Mouse (Mus musculus): ENCODE results near the gene Cdr2l. TPM values are rescaled to one million over a fixed set of nuclear protein-coding genes. Genes with fewer than 3 reads are reported as not detected.

Gene Cdr2l
- total and polyA plus RNA-seq, 2 experiments = 1.4 to 2.7 TPM

GRCm38 (mm10) chr11:115423091-115423490, 41.4 kb downstream of the Cdr2l start:
- no peak for DNase-seq (ENCODE audit: extremely low read depth, low read depth, low spot score)
- Histone ChIP-seq H3K27ac (replicated peaks; ENCODE audit: insufficient read depth, low read depth, low read length) (no peak overlapping the region), H3K79me2 (ENCODE audit: control insufficient read depth, insufficient read depth, low read length) (peaks cover 6% of the 10 kb centered on the region; the same call in 1 of the 2 replicates), H3K4me1 (ENCODE audit: control insufficient read depth, insufficient read depth, low read length) (peaks cover 13% of the 10 kb centered on the region), H3K36me3 (ENCODE audit: control insufficient read depth, insufficient read depth, low read length) (peaks cover 6% of the 10 kb centered on the region; the same call in 1 of the 2 replicates), H3K9ac (ENCODE audit: low read depth, low read length) (no peak overlapping the region), H3K27me3 (ENCODE audit: control insufficient read depth, insufficient read depth, low read length) (no peaks in the 10 kb centered on the region), H3K4me3 (ENCODE audit: insufficient read depth, low read depth, low read length) (no peak overlapping the region)
- TF ChIP-seq CTCF (IDR thresholded peaks at IDR 0.05; ENCODE audit: low read depth, low read length) (no peak), POLR2A (IDR thresholded peaks at IDR 0.05; ENCODE audit: extremely low read depth, insufficient read depth, low read length) (no peak)
- 86% methylated on average over 3 of the region's 3 CpGs for WGBS

- 88% methylated on average over 7 of the region's 7 CpGs for WGBS
- TF ChIP-seq CTCF (IDR thresholded peaks at IDR 0.05; ENCODE audit: low read depth, low read length) = no peak
- TF ChIP-seq POLR2A (IDR thresholded peaks at IDR 0.05; ENCODE audit: extremely low read depth, insufficient read depth, low read length) = no peak
- Histone ChIP-seq H3K9ac (ENCODE audit: low read depth, low read length) (no peak overlapping the region), H3K27ac (replicated peaks; ENCODE audit: insufficient read depth, low read depth, low read length) (no peak overlapping the region), H3K4me1 (ENCODE audit: control insufficient read depth, insufficient read depth, low read length) (peaks cover 9% of the 10 kb centered on the region), H3K36me3 (ENCODE audit: control insufficient read depth, insufficient read depth, low read length) (peaks cover 8% of the 10 kb centered on the region; the same call in 1 of the 2 replicates), H3K27me3 (ENCODE audit: control insufficient read depth, insufficient read depth, low read length) (no peaks in the 10 kb centered on the region), H3K79me2 (ENCODE audit: control insufficient read depth, insufficient read depth, low read length) (peaks cover 4% of the 10 kb centered on the region; the same call in 1 of the 2 replicates), H3K4me3 (ENCODE audit: insufficient read depth, low read depth, low read length) (no peak overlapping the region)
- DNase-seq (ENCODE audit: extremely low read depth, low read depth, low spot score) = no peak
Observed at GRCm38 (mm10) chr11:115424666-115425065, 43.0 kb downstream of the Cdr2l start.

- no peak for DNase-seq (ENCODE audit: extremely low read depth, low read depth, low spot score)
- WGBS = 91% methylated on average over 6 of the region's 6 CpGs
- Histone ChIP-seq H3K27ac (replicated peaks; ENCODE audit: insufficient read depth, low read depth, low read length) (no peak overlapping the region), H3K4me1 (ENCODE audit: control insufficient read depth, insufficient read depth, low read length) (peaks cover 9% of the 10 kb centered on the region), H3K9ac (ENCODE audit: low read depth, low read length) (no peak overlapping the region), H3K79me2 (ENCODE audit: control insufficient read depth, insufficient read depth, low read length) (peaks cover 4% of the 10 kb centered on the region; the same call in 1 of the 2 replicates), H3K36me3 (ENCODE audit: control insufficient read depth, insufficient read depth, low read length) (peaks cover 17% of the 10 kb centered on the region; the same call in 1 of the 2 replicates), H3K27me3 (ENCODE audit: control insufficient read depth, insufficient read depth, low read length) (no peaks in the 10 kb centered on the region), H3K4me3 (ENCODE audit: insufficient read depth, low read depth, low read length) (no peak overlapping the region)
- TF ChIP-seq POLR2A (IDR thresholded peaks at IDR 0.05; ENCODE audit: extremely low read depth, insufficient read depth, low read length) (no peak), CTCF (IDR thresholded peaks at IDR 0.05; ENCODE audit: low read depth, low read length) (no peak)
Observed at GRCm38 (mm10) chr11:115425671-115426070, 44.0 kb downstream of the Cdr2l start.

DNA sequence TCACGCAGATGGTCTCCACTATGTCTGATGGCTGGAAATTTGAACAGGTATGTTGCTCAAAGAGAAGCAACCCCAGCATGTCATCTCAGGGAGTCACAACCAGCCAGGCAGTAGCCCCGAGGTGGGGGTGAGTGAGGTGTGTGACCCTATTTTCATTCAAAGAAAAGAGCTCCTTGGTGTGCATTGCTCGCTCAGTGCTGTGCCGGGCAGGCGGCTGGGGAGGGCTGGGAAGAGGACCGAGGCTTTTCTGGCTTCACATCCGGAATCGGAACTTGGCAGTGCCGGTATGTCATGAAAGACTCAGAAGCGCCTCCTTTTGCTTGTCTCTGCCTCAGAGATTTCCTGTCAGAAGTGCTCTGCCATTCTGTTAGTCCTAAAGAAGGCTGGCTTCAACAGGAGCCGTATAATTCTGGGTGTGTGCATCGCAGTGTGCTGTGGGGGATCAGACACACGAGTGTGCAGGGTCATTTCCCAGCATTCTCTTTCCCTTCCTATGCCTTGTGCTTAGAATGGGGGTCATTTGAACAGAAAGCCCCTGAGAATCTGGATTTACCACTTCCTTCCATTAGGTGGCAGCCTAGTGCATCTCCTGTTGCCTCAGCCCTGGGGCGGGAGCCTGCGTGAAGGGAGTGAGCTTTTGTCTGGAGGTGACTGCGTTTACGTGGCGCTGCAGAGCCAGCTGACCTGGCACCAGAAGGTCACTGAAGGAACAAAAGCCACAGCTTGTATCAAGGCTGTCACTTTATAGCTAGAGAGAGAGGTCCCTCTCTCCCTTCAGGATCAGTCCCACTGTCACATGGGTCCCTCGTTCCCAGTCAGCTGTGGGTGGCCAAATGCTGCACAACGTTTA, 46.0 kb downstream of the Cdr2l start:
- Histone ChIP-seq H3K36me3 (ENCODE audit: control insufficient read depth, insufficient read depth, low read length) (peaks cover 17% of the 10 kb centered on the region; the same call in 1 of the 2 replicates), H3K4me3 (ENCODE audit: insufficient read depth, low read depth, low read length) (no peak overlapping the region), H3K4me1 (ENCODE audit: control insufficient read depth, insufficient read depth, low read length) (peaks cover 8% of the 10 kb centered on the region; the same call in 1 of the 2 replicates), H3K79me2 (ENCODE audit: control insufficient read depth, insufficient read depth, low read length) (no peaks in the 10 kb centered on the region), H3K9ac (ENCODE audit: low read depth, low read length) (no peak overlapping the region), H3K27ac (replicated peaks; ENCODE audit: insufficient read depth, low read depth, low read length) (no peak overlapping the region), H3K27me3 (ENCODE audit: control insufficient read depth, insufficient read depth, low read length) (no peaks in the 10 kb centered on the region)
- WGBS = 40% methylated on average over 20 of the region's 20 CpGs
- TF ChIP-seq POLR2A (IDR thresholded peaks at IDR 0.05; ENCODE audit: extremely low read depth, insufficient read depth, low read length) (no peak), CTCF (IDR thresholded peaks at IDR 0.05; ENCODE audit: low read depth, low read length) (peak; percentile 86)
- DNase-seq (ENCODE audit: extremely low read depth, low read depth, low spot score) = peak; percentile 62

DNA sequence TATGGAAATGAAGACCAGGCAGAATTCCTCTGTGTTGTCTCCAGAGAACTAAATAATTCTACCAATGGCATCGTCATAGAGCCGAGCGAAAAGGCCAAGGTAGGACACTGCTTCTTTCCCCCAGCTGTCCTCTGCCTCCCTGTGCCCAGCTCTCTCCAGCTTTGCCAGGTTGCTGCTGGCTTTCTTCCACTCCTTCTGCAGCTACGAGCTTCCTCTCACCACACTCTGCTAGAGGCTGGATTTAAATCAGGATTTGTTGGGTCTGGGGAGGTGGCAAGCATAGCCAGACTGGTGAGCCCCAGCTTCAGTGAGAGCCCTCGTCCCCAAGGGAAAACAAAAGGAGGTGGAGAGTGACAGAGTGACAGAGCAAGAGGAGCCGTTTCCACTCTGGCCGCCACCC, 47.6 kb downstream of the Cdr2l start:
- H3K36me3 ChIP-seq (ENCODE audit: control insufficient read depth, insufficient read depth, low read length) = peaks cover 16% of the 10 kb centered on the region; the same call in 1 of the 2 replicates
- peaks cover 16% of the 10 kb centered on the region for H3K4me1 ChIP-seq (ENCODE audit: control insufficient read depth, insufficient read depth, low read length)
- no peaks in the 10 kb centered on the region for H3K79me2 ChIP-seq (ENCODE audit: control insufficient read depth, insufficient read depth, low read length)
- DNase-seq (ENCODE audit: extremely low read depth, low read depth, low spot score) = no peak
- H3K27ac ChIP-seq (replicated peaks; ENCODE audit: insufficient read depth, low read depth, low read length) = no peak overlapping the region
- H3K4me3 ChIP-seq (ENCODE audit: insufficient read depth, low read depth, low read length) = no peak overlapping the region
- H3K27me3 ChIP-seq (ENCODE audit: control insufficient read depth, insufficient read depth, low read length) = no peaks in the 10 kb centered on the region
- no peak for TF ChIP-seq POLR2A (IDR thresholded peaks at IDR 0.05; ENCODE audit: extremely low read depth, insufficient read depth, low read length)
- TF ChIP-seq CTCF (IDR thresholded peaks at IDR 0.05; ENCODE audit: low read depth, low read length) = no peak
- no peak overlapping the region for H3K9ac ChIP-seq (ENCODE audit: low read depth, low read length)
- 86% methylated on average over 7 of the region's 7 CpGs for WGBS

- Histone ChIP-seq H3K27ac (replicated peaks; ENCODE audit: insufficient read depth, low read depth, low read length) (no peak overlapping the region), H3K9ac (ENCODE audit: low read depth, low read length) (no peak overlapping the region), H3K27me3 (ENCODE audit: control insufficient read depth, insufficient read depth, low read length) (no peaks in the 10 kb centered on the region), H3K79me2 (ENCODE audit: control insufficient read depth, insufficient read depth, low read length) (no peaks in the 10 kb centered on the region), H3K36me3 (ENCODE audit: control insufficient read depth, insufficient read depth, low read length) (peaks cover 16% of the 10 kb centered on the region; the same call in 1 of the 2 replicates), H3K4me1 (ENCODE audit: control insufficient read depth, insufficient read depth, low read length) (peaks cover 24% of the 10 kb centered on the region), H3K4me3 (ENCODE audit: insufficient read depth, low read depth, low read length) (no peak overlapping the region)
- no peak for DNase-seq (ENCODE audit: extremely low read depth, low read depth, low spot score)
- TF ChIP-seq POLR2A (IDR thresholded peaks at IDR 0.05; ENCODE audit: extremely low read depth, insufficient read depth, low read length) (no peak), CTCF (IDR thresholded peaks at IDR 0.05; ENCODE audit: low read depth, low read length) (no peak)
- WGBS = 95% methylated on average over 6 of the region's 6 CpGs
Observed at GRCm38 (mm10) chr11:115430561-115430960, 48.8 kb downstream of the Cdr2l start.
